Mouse (Mus musculus) B cell, adult 62 days (primary cell): Measurements from ENCODE around the gene Prdm15. TPM values are rescaled to one million over a fixed set of nuclear protein-coding genes. Genes with fewer than 3 reads are reported as not detected.

ENCODE experiments used
- total RNA-seq: library from RNA; stranded (reverse); gene quantifications from 4 replicates; pipeline ENCODE4 v1.2.4, GENCODE M21; 2023

Gene Prdm15
- 25.9 to 34.2 TPM (median 30.2 TPM) in 4 replicates for total RNA-seq

DNA sequence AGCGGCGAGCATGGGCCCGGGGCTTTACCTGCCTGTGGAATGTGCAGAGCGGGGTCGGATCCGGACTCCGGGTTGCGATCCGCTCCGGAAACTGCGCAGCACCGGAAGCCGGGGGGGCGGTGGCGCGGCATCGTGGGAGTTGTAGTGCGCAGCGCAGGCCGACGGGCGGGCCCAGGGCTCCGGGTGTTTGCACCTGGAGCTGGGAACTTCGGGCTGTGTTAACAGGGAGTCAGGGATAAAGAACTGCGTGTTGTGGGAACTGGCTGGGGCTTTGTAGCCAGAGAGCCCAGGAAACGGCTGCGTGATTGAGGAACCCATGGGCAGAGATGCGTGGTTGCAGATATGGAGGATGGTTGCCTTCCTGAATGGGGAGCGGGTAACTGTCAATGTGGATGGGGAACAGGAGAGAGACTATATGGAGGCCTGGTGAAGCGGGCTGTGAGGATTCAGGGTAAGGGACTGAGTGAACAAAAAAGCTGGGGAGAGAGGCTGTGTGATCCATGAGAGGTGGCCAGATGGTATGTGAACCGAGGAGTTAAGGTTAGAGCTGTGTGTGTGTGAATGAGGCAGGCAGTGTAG lies at the start of gene Prdm15:
Gene Prdm15, minus strand, starts transcription at position 110 of the 579 bp plus-strand sequence.

DNA sequence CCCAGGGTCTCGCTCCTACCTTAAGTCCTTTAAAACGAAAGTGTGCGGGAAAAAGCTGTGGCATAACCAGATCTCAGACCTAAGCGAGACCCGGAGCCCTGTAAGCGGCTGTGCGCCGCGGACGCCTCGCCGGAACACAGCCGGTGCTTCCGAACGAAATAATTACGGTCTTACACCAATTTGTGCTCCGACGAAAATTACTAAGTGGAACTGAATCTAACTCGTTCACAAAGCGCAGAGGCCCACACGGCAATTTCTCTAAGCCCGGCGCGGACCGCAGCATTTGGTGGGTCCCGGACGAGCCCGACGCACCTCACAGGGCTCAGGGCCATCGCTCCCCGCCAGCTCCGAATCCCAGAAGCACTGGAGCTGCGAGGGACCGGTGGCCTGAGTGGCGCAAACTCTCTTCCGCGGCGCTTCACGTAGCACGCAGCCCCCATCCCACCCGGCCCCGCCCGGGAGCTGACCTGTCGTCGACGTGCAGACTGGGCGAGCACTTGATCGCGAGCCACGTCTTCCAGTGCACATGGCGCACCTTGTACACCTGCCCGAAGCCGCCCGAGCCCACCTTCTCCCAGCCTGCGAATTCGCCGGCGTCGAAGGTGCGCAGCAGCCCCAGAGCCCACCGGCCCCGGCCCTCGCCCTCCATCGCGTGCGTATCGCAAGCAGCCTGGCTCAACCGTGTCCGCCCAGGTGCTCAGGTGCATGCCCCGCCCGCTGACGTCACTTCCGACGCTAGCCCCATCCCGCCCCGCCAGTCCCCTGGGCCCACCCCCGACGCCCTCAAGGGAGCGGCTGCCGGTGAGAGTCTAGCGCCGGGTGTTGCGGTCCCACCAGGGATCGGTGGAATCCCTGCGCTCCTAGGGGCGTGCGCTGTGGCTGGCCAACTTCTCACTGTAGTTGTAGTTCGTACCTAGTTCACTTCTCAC lies 88.3 kb downstream of the Prdm15 start, which contains the start of gene Ripk4:
Gene Ripk4, minus strand, starts transcription at position 727 of the 929 bp plus-strand sequence.

Other genes with a start within 250 kb of the Prdm15 start
- not detected in 4 replicates for gene Tmprss2, start 240.7 kb downstream of the Prdm15 start, total RNA-seq
- gene Ripk4, start 88.1 kb downstream of the Prdm15 start, total RNA-seq, result 0.53 to 0.69 TPM (median 0.64 TPM) in 3 of 4 replicates, not detected in the other
- 13.3 to 15.7 TPM (median 14.5 TPM) in 4 replicates for gene C2cd2, start 110.7 kb upstream of the Prdm15 start, total RNA-seq
- 107 to 126 TPM (median 114 TPM) in 4 replicates for gene Zbtb21, start 110.8 kb upstream of the Prdm15 start, total RNA-seq
- 10.8 to 23.7 TPM (median 14.7 TPM) in 4 replicates for gene B230307C23Rik, start 145.5 kb upstream of the Prdm15 start, total RNA-seq
- 6.3 to 8.1 TPM (median 6.6 TPM) in 4 replicates for gene A630089N07Rik, start 230.6 kb upstream of the Prdm15 start, total RNA-seq